Mouse (Mus musculus) ES-Bruce4 (cell line): ENCODE data around the gene Stoml2. TPM values are rescaled to one million over a fixed set of nuclear protein-coding genes. Genes with fewer than 3 reads are reported as not detected.
A peak's percentile ranks its signal among the peaks of the same experiment; 100 is the strongest.

Experiments used
- H3K27ac ChIP-seq: 2 replicates; pipeline ENCODE4 v1.5.1; 2012; ENCODE audit warnings: low read length, inconsistent platforms; ENCODE audit not compliant: insufficient read depth
- H3K27me3 ChIP-seq: 2 replicates; pipeline ENCODE4 v1.6.1; 2012; ENCODE audit warnings: mild to moderate bottlenecking, low read length, inconsistent platforms; ENCODE audit not compliant: control insufficient read depth, poor library complexity, insufficient read depth, severe bottlenecking
- H3K36me3 ChIP-seq: 2 replicates; pipeline ENCODE4 v1.6.1; 2012; ENCODE audit warnings: inconsistent platforms, mild to moderate bottlenecking, low read length, moderate library complexity; ENCODE audit not compliant: control insufficient read depth, poor library complexity, insufficient read depth, severe bottlenecking
- H3K4me1 ChIP-seq: one replicate; pipeline ENCODE4 v1.8.1; 2011; ENCODE audit warnings: low read length; ENCODE audit not compliant: control insufficient read depth, insufficient read depth
- H3K4me3 ChIP-seq: 2 replicates; pipeline ENCODE4 v1.5.1; 2011; ENCODE audit warnings: low read depth, mild to moderate bottlenecking, low read length
- H3K9ac ChIP-seq: 2 replicates; pipeline ENCODE4 v1.6.1; 2012; ENCODE audit warnings: low read depth, mild to moderate bottlenecking, inconsistent platforms; ENCODE audit not compliant: poor library complexity, severe bottlenecking
- H3K9me3 ChIP-seq: replicated peaks from 2 replicates; pipeline ENCODE4 v1.6.1; 2012; ENCODE audit warnings: mild to moderate bottlenecking, low read length, inconsistent platforms; ENCODE audit not compliant: control insufficient read depth, poor library complexity, insufficient read depth, severe bottlenecking
- CTCF ChIP-seq: IDR thresholded peaks from one replicate; pipeline ENCODE4 v1.8.1; 2011; ENCODE audit warnings: low read depth, low read length
- EP300 ChIP-seq: IDR thresholded peaks from 2 replicates; pipeline ENCODE4 v1.6.1; 2011; ENCODE audit warnings: low read depth, low read length; ENCODE audit not compliant: insufficient read depth
- POLR2A ChIP-seq: IDR thresholded peaks from one replicate; pipeline ENCODE4 v1.8.1; 2011; ENCODE audit warnings: low read length; ENCODE audit not compliant: insufficient read depth
- polyA plus RNA-seq: library from polyadenylated mRNA; stranded (reverse); fragments of >200 nt; gene quantifications from 2 replicates; pipeline ENCODE4 v1.2.4, GENCODE M21; 2011; ENCODE audit warnings: low read depth; ENCODE audit not compliant: missing spikeins, insufficient read depth, insufficient read length

Gene Stoml2
- polyA plus RNA-seq, 1 experiment, result 187 TPM

GRCm38 (mm10) chr4:43045659-43046302 is 14.3 kb upstream of the Stoml2 start, which contains the start of gene Fam214b:
Gene Fam214b (minus strand): TSS chr4:43046220.
- H3K9ac ChIP-seq, result no peak within 1 kb of the TSS
- H3K27ac ChIP-seq, result peak within 1 kb of the TSS; percentile 22; the same call in 1 of the 2 replicates
- H3K4me3 ChIP-seq, result peak within 1 kb of the TSS; percentile 73
- no peaks in the 10 kb centered on the region for H3K4me1 ChIP-seq
- H3K27me3 ChIP-seq, result no peaks in the 10 kb centered on the region
- no peaks in the 10 kb centered on the region for H3K9me3 ChIP-seq
- no peak for TF ChIP-seq POLR2A
- no peak for TF ChIP-seq EP300
- no peak for TF ChIP-seq CTCF
- H3K36me3 ChIP-seq, result no peaks in the 10 kb centered on the region

DNA sequence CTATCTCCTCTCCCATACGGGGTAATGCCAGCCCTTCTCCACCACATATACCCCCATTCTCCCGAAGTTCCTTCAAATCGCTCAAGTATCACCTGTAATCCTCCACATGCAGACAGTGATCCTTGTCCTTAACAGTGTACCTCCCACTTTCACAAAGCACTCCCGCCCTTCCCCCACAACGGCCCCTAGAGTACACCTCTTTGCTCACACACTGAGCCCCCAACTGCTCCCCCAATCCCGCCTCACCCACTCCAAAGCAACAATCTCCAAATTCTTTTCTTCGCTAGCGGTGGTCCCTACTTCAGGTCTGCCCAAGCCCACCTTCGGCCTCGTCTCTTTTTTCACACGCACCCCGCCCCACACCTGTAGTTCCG is 13.8 kb upstream of the Stoml2 start:
- no peaks in the 10 kb centered on the region for H3K9me3 ChIP-seq
- TF ChIP-seq POLR2A (no peak), CTCF (no peak), EP300 (no peak)
- H3K36me3 ChIP-seq, result no peaks in the 10 kb centered on the region
- H3K4me3 ChIP-seq, result peak overlapping the region; percentile 59
- peak overlapping the region; percentile 22; the same call in 1 of the 2 replicates for H3K27ac ChIP-seq
- H3K4me1 ChIP-seq, result no peaks in the 10 kb centered on the region
- no peak overlapping the region for H3K9ac ChIP-seq
- no peaks in the 10 kb centered on the region for H3K27me3 ChIP-seq

GRCm38 (mm10) chr4:43044673-43045072 is 13.2 kb upstream of the Stoml2 start:
- H3K9ac ChIP-seq, result no peak overlapping the region
- 0 out of 2 replicates have a peak overlapping the region, but pooled peaks have one; percentile 58 for H3K27ac ChIP-seq
- TF ChIP-seq EP300, result no peak
- no peak for TF ChIP-seq CTCF
- TF ChIP-seq POLR2A, result no peak
- no peaks in the 10 kb centered on the region for H3K4me1 ChIP-seq
- H3K4me3 ChIP-seq, result no peak overlapping the region
- no peaks in the 10 kb centered on the region for H3K9me3 ChIP-seq
- no peaks in the 10 kb centered on the region for H3K36me3 ChIP-seq
- no peaks in the 10 kb centered on the region for H3K27me3 ChIP-seq

GRCm38 (mm10) chr4:43043644-43044357 is 12.3 kb upstream of the Stoml2 start:
- Histone ChIP-seq H3K4me1 (no peaks in the 10 kb centered on the region), H3K9me3 (no peaks in the 10 kb centered on the region), H3K4me3 (no peak overlapping the region), H3K36me3 (no peaks in the 10 kb centered on the region), H3K27me3 (no peaks in the 10 kb centered on the region), H3K9ac (no peak overlapping the region), H3K27ac (peak overlapping the region; percentile 58)
- no peak for TF ChIP-seq POLR2A
- no peak for TF ChIP-seq CTCF
- no peak for TF ChIP-seq EP300

DNA sequence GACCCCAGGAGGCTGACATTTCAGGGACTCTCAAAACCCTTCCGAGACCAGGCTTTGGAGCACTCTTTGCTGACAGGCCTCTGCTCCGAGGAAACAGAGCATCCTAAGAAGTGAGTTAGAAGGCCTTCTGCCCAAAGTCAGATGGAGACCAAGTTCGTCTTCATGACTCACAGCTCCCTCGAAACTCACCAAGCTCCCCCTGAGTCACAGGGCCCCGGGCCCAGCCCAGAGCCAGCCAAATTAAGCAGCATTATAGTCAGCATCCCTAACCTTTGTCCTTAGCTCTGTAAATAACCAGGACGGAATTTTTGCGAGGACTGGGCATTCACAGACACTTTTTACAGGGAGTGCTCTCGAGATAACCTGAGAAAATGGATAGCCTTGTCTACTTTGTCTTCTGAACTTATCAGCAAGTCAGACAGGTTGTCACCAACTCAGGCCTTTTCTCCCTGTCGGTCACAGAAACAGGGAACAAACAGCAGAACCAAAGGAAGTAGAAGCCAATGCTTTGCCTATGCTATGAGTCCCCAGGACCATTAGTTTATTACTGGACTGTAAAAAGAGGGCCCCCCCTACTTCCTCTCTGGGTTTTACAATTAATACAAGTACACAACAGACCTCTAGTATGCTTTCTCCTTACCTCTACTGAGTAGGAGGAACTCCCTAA is 9.5 kb upstream of the Stoml2 start:
- Histone ChIP-seq H3K4me1 (no peaks in the 10 kb centered on the region), H3K9me3 (no peaks in the 10 kb centered on the region), H3K27ac (no peak overlapping the region), H3K4me3 (no peak overlapping the region), H3K9ac (no peak overlapping the region), H3K36me3 (no peaks in the 10 kb centered on the region), H3K27me3 (no peaks in the 10 kb centered on the region)
- no peak for TF ChIP-seq EP300
- no peak for TF ChIP-seq CTCF
- no peak for TF ChIP-seq POLR2A

DNA sequence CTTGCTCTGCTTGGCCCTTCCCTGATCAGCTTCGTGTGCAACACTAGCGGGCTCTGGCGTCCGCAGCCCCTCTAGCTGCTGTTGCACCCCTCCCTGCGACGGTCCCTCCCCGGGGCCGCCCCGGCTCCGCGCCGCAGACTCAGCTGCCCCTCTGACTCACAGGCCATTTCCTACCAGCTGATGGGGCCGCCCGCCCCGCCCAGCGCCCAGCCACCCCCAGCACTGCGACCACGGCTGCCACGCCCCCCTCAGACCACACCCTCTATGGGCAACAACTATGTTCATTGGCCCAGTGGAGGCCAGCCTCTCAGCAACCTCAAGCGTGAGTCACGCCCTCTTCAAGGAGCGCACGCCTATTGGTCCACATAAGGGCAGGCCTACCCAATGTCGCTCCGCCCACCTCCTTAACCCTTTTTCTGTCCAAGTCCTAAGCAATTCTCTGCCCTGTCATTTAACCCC is 8.6 kb upstream of the Stoml2 start:
- no peak for TF ChIP-seq POLR2A
- TF ChIP-seq CTCF, result no peak
- TF ChIP-seq EP300, result no peak
- H3K9me3 ChIP-seq, result no peaks in the 10 kb centered on the region
- no peak overlapping the region for H3K27ac ChIP-seq
- no peaks in the 10 kb centered on the region for H3K27me3 ChIP-seq
- no peaks in the 10 kb centered on the region for H3K36me3 ChIP-seq
- peak overlapping the region; percentile 80 for H3K4me3 ChIP-seq
- peak overlapping the region; percentile 69 for H3K9ac ChIP-seq
- no peaks in the 10 kb centered on the region for H3K4me1 ChIP-seq
